Mouse (Mus musculus) mature B cell (primary cell): ENCODE measurements around the gene Fthl17e.
"Not testable (repeated sequence)": the region's sequence is repeated elsewhere in the genome, so short reads cannot be mapped to it uniquely, and the experiment has no call there.

Experiments used
- in situ Hi-C: fragments of 300-500 bp; cut with MboI; formaldehyde crosslinking; loops from 2 replicates; pipeline ENCODE4 v1.14.3; 2019

Fthl17e gene

DNA sequence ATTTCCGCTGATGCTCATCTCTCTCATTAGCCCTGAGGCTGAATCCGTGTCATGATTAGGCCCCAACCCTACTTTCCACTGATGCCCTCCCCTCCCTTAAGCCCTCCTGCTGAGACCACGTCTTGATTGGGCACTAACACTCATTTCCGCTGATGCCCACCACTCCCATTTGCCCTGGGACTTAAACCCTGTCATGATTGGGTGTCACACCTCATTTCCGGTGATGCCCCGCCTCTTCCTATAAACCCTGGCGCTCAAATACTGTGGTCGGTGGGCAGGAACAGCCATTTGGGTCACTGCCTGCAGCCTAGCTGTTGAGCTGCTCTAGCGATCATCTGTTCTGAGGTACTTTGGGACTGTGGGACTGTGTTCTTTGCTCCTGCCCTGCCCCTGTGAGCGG lies at the start of gene Fthl17e:
Fthl17e (plus strand) TSS at position 301 of the 400 bp plus-strand sequence.
- in situ Hi-C loops: not testable (repeated sequence)

- in situ Hi-C loops: not testable (repeated sequence)
These were observed 46.6 kb upstream of the Fthl17e start, which contains the start of gene Fthl17d for GRCm38 (mm10) chrX:8986655-8987054. Gene Fthl17d (minus strand): TSS chrX:8986755.

GRCm38 (mm10) chrX:9016079-9016478 lies 17.2 kb upstream of the Fthl17e start:
- in situ Hi-C loops: no loop called here

GRCm38 (mm10) chrX:9019481-9019880 lies 13.8 kb upstream of the Fthl17e start:
- in situ Hi-C loops: no loop called here

GRCm38 (mm10) chrX:9041611-9042010 lies 8.3 kb downstream of the Fthl17e start:
- in situ Hi-C loops: not testable (repeated sequence)

GRCm38 (mm10) chrX:9060952-9061351 lies 27.7 kb downstream of the Fthl17e start:
- in situ Hi-C loops: not testable (repeated sequence)

- in situ Hi-C loops: no loop called here
These were observed 28.8 kb downstream of the Fthl17e start for GRCm38 (mm10) chrX:9062101-9062500.

- in situ Hi-C loops: not testable (repeated sequence)
These were observed 29.4 kb downstream of the Fthl17e start, which contains the start of gene Fthl17f for GRCm38 (mm10) chrX:9062715-9063114. Gene Fthl17f (plus strand): TSS chrX:9063015.

DNA sequence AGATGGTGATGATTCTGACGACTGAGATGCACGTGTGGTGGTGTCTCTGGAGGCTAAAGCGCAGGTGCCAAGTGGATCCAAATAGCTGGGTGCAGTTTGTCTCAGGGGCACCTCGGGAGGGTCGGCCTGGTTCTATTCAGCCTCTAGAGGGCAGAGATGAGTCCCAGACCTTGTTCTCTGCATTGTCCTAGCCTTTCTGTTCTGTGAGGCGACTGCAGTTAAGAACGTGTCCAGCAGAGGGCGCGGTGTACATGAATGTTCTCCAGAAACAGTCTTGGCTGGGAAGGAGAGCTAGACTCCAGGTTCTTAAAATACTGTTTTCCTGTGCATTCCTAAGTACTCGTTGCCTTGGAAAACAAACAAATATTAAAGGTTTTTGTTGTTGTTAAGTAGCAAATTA lies 44.4 kb downstream of the Fthl17e start:
- in situ Hi-C loops: not testable (repeated sequence)
